Mouse (Mus musculus): ENCODE data around the gene Pik3c2b. TPM values are rescaled to one million over a fixed set of nuclear protein-coding genes. Genes with fewer than 3 reads are reported as not detected.
"Not testable (repeated sequence)": the region's sequence is repeated elsewhere in the genome, so short reads cannot be mapped to it uniquely, and the experiment has no call there.

Gene Pik3c2b
- polyA plus RNA-seq, 3 experiments from 2014 or later, result 0.36 to 0.67 (median 0.61) TPM

DNA sequence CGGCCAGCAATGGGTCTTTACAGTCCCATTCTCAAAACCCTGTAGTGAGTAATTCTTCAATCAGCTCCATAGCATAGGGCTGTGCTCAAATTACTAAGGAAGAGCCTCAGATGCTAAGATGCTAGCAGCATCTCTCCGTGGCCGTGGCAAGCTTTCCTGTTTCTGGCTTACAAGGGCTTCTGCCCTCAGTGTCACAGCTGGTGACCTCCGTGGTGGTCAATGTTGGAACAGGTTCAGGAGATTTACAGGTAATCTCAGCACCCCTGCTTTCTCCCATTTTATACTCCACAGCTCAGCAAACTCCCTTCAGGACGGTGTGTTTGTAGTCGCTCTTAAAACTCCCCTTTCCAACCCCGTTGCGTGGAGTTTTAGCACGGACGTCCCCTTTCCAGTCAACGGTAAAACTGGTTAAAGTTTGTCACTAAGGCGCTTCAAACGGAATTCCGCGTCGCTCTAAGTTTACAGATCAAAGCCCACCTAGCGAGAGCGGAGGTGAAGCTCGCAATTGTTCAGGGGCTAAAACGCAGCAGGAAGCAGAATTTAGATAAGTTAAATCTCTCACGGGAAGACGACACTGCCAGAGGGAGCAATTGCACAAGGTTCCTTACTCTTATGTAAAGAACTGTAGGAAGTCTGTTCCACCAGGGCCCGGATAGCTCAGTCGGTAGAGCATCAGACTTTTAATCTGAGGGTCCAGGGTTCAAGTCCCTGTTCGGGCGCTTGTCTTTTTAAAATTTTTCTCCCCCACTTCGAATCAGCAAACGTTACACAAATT is 12.0 kb upstream of the Pik3c2b start:
- peak; percentile 71 for ATAC-seq

DNA sequence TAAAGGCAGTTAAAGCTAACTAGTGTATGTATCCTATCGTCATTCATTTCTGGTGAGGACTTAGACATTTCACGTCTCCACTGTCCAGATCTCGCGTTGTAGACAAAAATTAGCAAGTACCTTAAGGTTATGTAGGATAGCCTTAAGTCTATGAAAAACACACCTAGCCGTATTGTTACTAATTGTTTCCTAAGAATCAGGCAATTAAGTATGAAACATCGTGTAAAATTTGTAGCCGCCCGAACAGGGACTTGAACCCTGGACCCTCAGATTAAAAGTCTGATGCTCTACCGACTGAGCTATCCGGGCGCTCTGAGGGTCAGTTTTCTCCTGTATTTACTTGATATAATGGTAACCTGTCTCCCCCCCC is 11.4 kb upstream of the Pik3c2b start:
- peak; percentile 21 for ATAC-seq

DNA sequence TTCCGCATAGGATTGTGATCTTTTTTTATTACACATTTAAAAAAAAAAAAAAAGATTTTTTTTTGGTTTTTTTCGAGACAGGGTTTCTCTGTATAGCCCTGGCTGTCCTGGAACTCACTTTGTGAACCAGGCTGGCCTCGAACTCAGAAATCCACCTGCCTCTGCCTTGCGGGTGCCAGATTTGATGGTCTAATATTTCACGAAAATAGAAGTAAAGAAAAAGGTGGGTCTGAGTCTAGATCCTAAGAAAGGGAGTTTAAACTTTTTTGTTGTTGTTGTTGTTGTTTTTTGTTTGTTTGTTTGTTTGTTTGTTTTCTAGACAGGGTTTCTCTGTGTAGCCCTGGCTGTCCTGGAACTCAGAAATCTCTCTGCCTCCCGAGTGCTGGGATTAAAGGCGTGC is 10.8 kb upstream of the Pik3c2b start:
- ATAC-seq, result not testable (repeated sequence)

DNA sequence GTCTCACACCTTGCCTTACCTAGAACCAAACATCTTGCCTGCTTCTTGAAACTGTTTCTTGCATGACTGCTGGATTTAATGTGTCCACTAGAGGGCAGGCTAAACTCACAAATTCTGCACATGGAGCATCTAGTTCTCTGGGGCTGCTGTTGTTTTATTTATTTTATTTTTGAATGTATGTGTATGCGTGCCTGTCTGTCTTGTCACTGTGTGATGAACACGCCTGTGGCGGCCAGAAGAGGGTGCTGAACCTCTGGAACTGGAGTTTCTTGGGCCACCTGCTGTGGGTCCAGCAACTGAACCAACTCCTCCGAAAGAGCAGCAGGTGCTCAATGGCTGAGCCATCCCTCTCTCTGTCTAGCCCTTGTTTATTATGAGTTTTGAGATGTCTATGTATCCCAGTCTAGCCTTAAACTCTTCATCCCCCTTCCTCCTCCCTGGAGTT is 5.9 kb upstream of the Pik3c2b start:
- peak; percentile 83 for ATAC-seq

DNA sequence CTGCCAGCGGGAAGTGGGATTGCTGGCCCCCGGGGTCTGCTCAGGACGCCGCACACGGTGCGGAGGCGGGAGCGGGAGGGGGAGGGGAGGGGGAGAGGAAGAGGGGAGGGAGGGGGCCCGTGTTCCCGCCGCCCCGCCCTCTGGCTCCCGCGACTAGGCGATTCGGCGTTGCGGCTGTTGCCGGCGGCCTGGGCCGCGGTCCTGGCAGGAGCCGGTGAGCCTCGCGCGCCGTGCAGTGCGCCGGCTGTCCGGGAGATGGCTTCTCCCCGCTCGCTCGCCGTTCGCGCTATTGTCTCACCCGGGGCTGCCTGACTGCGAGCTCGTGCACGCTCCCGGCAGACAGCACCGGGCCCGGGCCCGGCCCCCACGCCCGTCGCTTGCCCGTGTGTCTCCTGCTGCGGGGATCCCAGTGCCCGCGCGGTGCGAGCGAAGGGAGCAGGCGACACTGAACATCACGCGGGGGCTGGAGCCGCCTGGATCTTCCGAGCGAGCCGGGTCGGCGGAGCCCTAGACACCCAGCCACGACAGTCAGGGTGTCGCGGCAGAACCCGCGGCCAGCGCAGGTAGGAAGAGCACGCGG is 484 bp downstream of the Pik3c2b start:
- ATAC-seq, result peak; percentile 71

DNA sequence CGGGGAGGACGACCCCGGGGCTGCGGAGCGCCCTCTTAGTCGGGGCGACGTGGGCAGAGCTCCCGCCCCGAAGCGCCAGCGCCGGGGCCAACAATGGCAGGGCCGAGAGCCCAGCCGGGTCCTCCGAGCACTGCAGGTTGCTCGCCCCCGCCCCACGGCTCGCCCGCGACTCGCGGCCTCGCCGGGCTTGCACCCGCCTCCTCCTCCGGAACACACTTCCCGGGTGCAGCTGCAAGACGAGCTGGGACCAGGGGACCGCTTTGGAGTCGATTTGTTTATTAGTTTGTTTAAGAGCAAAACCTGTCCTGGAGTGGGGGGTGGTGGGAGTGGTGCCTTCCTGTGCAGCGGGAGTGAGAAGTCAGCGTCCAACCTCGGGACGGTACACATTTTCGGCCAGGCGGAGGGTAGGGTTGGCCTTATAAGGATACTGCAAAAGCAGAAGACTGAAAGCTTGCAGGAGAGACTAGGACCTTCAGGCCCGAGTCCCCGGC is 1.0 kb downstream of the Pik3c2b start:
- ATAC-seq, result peak; percentile 67

DNA sequence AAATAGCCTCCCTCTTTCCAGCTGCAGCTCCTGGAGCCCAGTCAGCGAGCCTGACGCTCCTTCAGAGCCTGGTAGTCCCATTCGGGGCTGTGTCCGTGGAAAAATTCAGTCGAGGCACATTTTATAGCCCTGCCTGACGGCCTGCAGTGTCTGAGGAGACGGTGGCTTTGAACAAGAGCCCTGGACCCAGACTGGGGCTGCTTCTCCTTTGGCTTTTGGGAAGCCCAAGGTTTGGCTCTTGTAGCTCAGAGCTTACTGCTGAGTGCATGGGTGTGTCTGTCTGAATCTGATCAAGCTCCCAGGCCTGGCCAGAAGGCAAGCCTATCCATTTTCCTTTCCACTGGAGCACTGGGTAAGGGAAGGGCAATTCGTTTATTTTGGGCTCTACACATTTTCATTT is 2.1 kb downstream of the Pik3c2b start:
- no peak for ATAC-seq

DNA sequence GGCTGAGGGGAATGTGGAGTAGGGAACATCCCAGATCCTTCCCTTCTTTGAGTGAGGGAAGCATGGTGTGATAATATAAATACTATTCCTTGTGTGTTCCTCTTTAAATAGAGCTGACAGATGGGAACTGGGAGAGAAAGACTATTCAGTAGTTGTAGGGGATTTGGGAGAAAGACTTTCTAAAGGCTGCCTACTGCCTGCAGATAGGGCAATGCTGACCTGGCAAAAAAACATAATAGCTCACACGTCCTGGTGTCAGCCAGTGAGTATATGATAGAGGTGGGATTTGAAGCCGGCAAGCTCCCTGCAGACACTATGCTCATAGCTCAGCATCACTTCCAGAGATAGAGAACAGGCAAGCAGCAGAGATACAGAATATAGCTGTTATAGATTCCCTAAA is 3.2 kb downstream of the Pik3c2b start:
- ATAC-seq, result no peak

DNA sequence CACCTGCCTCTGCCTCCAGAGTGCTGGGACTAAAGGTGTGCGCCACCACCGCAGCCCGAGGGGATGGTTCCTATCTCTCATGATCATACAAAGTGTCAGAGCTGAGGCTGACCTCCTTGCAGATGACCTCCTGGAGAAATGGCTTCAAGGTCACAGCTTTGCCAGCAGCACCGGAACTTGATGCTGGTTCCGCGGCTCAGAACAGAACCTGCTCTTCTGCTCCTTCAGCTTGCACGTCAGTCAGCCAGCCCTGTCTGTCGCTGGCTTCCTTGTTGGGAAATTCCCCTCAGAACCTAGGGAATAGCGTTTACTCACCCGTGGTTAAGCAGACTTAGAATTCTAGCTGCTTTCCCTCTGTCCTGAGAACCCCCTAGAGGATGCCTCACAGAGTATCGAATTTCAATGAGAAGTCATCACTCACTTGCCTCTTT is 4.5 kb downstream of the Pik3c2b start:
- ATAC-seq, result no peak

DNA sequence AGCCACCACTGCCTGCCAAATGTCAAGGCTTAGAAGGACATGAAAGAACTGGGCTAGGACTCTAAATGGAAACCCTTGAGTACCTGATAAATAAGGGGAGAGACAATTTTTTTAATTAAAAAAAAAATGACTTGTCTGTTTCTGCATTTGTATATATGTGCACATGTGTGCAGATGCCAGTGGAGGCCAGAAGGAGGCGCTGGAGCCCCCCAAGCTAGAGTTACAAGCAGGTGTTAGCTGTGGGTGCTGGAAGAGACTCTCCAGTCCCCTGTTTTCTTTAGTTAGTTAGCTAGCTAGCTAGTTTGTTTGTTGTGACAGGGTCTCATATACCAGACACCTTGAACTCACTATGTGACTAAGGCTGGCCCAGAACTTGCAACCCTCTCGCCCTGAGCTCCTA is 6.4 kb downstream of the Pik3c2b start:
- ATAC-seq, result no peak

DNA sequence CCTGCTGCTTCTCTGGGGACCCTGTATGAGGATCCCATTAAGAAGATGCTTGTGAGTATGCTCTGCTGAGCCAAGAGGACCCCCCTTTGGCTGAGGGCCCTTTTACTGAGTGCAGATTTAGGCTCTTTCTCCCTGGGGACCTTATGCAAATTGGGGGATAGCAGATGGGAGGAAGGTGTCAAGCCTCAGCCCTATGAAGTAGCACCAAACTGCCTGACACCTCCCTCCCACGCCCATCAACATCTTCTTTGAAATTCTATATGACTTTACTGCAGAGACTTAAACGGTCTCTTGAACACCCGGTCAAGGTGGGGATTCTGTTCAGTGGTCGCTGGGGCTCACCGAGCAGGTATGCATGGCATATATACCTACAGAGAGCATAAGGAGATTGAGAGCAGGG is 7.6 kb downstream of the Pik3c2b start:
- no peak for ATAC-seq

DNA sequence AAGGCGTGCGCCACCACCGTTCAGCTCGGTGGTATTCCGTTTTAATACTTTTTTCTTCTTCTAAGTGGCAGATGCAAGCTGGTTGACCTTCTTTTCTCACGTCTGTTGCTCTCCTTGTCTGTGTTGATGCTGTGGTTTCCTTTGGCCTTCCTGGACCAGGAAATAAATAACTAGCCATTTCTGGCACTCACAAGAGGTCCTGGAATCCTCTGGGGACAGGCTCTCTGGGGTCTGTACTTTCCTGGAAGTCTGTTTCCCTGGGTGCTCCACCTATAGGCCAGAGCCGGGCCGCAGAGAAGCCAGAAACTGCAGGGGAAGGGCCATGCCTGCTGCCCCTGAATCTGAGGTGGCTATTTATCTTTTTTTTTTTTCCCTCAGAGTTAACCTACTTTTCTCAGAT is 8.9 kb downstream of the Pik3c2b start:
- ATAC-seq, result no peak

DNA sequence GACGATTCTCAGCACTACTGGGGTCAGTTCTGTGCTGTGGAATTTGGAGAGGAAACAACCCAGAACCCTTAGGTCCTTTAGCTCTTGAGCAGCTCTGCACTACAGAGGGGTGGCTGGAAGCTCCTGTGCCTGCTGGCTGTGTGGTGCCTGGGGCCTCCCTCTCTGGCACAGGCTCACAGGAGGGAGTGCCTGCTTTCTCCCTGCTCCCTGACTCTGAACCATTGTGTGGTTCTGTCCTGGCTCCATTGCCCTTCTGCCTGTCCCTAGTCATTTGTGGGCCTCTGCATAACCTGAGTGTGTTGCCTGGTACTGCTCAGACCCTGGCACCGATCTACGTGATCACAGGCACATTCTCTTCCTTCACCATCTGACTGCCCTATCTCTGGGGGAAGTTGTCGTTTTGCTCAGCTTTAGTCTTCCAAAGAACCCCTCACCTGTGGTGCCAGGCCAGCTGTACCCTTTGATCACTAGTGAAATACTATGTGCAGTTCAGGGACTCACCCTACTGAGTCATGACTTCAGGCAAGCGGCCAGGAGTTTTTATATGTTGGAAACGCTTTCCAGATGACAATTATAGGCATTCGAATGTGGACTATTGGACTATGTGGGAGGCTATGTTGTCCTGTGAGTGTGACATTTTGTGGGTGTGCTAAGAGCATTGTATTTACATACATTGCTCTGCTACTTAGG is 12.0 kb downstream of the Pik3c2b start:
- ATAC-seq, result no peak

DNA sequence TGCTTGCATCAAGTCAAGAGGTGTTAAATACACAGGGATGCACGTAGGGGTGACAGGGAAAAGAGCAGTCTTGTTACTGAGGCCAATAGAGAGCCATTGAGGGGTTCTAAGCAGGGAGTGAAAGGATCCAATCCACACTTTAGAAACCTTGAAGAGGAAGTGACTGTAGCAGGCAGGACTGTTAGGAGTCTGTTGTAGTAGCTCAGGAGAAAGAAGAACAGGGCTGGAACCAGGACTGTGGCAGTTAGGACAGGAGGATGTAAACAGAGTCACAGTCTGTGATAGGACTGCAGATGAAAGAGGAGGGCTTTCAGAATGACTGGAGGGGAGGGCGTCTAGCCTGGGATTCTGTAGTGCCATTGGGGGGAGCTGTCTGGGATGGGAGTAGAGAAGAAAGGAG is 14.1 kb downstream of the Pik3c2b start:
- no peak for ATAC-seq

DNA sequence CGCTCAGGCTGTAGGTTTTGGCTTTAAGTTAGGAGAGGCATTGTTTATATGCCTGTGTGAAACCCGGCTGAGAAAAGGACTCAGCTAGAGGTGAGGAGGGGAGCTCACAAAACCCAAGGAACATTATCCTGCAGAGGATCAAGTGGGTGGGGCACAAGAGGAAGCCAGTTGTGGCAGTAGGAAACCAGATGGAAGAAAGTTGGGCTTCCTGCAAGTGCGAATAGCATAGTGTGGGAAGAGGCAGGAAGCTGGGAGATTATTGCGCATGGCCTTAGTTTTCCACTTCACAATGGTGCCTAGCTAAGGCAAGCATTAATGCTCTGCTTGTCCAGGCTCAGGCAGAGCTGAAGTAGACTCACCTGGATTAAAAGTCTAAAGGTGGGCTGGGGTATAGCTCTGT is 15.2 kb downstream of the Pik3c2b start:
- no peak for ATAC-seq

DNA sequence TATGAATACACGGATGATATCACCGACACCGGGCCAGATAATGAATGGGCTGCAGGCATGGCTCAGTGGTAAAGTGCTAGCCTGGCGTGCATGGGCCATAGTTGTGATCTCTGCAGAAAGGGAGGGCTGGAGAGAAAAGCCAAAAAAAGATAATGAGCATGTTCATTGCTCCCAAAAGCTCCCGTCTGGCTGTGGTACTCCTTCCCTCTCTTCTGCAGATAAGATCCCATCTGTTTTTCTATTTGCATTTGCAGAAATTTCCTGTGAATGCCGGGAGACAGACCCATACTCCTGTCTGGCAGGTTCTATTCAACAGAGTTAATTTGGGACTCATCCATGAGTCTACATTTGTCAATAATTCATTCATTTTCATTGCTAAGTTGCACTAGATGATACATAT is 17.7 kb downstream of the Pik3c2b start:
- ATAC-seq, result no peak

DNA sequence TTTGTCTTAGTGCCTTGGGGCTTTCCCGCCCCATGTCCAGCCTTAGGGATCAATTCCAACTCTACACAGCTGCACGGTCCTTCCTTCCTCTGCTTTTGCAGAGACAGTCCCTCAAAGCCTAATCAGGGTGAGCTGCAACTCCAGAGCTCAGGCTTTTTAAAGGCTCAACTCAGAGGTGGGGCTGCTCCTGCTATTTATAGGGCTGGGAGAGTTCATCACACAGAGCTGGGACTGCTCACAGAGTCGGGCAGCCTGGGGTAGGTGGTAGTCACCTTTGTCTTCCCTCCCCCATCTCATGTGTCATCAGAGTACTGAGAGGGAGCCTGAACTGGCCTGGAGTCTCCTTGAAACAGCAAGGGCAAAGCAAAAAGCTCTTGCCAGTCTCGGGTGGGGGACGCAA is 22.8 kb downstream of the Pik3c2b start:
- ATAC-seq, result no peak

DNA sequence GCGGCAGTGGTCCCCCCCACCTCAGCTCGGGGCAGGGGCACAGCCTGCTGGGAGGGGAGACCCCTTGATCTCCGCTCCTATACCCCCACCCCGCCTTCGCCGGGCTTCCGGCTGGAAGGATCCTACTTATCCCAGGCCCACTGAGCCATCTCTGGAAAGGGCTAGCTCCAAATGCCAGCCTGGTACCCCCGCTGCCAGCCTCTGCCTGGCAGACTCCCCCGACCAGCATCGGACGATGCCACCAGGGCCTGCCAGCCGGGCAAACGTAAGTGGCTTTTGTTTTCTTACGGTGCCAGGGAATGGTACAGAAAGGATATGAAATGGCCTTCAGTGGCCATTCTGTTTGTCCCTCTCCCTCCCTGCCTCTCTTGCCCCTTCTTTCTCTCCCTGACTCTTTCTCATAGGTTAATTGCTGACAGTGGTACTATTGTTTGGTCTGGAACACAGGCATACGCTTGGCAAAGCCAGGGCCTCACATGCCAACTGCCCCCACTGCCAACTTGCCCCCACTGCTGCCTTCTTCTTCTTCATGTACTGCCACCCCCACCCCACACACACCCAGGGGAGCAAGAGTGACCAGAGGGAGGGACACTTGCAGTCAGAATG is 23.3 kb downstream of the Pik3c2b start:
- no peak for ATAC-seq

DNA sequence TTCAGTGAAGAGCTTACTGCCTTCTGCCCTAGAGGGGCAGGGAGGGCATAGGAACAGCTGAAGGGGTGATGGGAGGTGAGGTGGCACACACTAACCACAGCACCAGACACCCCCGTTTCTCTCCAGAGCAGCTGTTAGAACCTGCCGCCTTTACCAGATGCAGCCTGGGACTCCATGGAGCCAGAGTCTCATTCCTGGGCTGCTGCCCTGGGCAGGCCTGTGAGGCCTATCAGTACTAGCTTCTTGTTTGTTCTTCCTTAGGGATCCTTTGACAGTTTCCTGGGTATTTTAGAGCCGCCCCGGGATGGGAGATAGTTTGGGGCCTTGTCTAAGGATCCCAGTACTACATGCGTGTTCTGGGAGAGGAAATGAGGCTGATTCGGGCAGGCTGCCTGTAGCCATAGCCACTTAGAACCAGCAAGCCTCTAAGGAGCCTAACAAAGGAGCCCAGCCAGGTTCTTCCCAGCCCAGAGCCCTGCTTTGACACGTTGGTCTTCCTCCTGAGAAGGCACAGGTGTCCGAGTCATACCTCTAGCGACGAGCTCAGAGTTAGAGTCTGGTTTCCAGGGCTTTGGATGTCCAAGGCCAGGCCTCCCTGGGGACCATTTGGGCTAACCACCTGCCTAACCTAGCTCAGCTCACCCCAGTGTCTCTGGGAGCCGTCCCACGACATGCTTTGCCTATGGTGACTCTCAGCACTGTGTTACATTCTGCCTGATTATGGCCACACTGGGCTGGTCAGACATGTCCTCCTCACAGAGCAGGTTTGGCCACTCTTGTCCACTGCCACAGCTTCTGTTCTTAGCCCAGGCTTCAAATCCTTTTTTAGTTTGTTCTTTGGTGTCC is 24.0 kb downstream of the Pik3c2b start:
- ATAC-seq, result no peak

DNA sequence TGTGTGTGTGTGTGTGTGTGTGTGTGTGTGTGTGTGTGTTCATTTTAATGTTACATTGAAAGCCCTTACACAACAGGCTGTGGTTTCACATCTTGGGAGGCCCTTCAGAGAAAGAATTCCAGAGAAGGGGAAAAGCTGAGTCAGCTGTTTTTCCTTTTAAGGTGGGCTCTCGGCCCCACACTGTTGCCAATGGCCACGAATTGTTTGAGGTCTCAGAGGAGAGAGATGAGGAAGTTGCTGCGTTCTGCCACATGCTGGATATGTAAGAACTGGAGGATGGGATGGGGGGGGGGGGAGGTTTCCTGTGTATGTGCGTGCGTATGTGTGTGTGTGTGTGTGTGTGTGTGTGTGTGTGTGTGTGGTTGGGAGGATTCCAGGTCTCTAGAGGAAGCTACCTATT is 24.7 kb downstream of the Pik3c2b start:
- ATAC-seq, result no peak

DNA sequence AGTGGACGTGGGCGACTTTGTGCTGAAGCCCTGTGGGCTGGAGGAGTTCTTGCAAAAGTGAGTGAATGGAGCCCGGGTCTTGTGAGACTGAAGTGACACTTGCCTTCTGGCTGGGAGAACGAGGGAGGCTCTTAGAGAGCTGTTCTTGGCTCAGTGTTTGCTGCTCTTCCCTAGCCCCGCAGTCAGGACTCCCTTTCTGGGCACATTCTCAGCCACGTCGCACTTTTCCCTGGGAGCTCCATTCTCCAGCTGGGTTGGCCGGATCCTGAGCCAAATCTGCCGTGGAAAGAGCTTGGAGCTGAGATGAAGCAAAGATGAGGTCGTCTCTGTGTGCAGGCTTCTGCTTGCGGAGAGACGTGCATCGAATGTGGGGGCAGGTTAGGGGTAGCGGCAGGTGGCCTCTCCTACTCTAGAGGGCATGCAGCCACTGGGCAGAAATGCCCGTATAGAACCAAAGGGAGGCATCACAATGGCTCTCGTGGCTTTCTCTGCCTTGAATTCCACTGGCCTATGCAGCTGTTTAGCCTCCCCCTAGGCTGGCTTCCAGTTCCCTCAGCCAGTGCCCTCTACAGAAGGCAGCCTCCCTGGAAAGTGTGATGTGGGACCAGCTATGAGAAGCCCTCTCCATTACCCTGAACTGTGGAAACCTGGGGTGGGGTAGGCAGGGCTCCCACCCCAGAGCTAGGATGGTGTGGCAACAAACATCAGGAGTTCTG is 26.4 kb downstream of the Pik3c2b start:
- no peak for ATAC-seq
